Mouse (Mus musculus) liver, adult 2 months (tissue): Measurements from ENCODE around the gene Gm20708.

ENCODE experiments used
- CTCF ChIP-seq: fragments of 200-500 bp; IDR thresholded peaks from 2 replicates; pipeline ENCODE4 v1.5.1; 2011; ENCODE audit warnings: low read depth, low read length, control low read depth
- POLR2A ChIP-seq: fragments of 200-500 bp; IDR thresholded peaks from 2 replicates; pipeline ENCODE4 v1.6.1; 2011; ENCODE audit warnings: low read length, control low read depth; ENCODE audit not compliant: insufficient read depth; ENCODE audit errors: extremely low read depth

- TF ChIP-seq CTCF, result no peak
- TF ChIP-seq POLR2A, result no peak
These were observed 12.5 kb upstream of the Gm20708 start for GRCm38 (mm10) chr11:117796954-117797353.
